Mouse (Mus musculus): ENCODE measurements at regions not wholly inside any gene's neighbourhood (a gene's known extent, or its start where the extent isn't known, plus 50 kb on each side); places are given as distances from the start of the nearest gene placed in this dataset.

DNA sequence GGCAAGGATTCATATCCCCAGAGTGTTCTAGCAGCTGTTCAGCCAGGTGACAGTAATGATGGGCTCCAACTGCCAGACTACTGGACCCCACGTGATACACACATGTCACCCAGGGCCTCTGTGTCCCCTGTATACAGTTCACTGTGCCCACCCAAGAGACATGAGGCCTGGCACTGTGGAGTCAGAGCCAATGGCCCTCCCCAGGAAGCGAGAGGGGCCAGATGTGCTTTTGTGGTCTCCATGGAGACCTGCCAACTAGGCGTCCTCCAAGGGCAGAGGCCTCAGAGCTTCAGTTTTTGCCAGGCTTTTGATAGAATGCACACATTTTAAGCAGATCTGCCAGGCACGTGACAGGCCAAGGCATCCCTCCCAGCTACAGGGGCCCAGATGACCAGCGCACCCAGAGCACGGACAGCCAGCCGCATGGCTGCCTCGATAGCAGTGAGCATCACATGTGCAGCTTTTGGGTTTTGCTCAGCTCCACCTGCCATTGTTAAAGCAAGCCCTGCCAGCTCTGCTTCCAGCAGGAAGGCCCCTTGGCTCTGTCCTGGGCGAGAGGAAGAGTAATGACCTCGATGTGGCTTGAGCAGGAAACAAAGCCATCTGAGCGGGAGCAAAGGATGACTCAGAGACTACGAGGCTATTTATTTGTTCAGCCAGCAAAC lies 198.1 kb upstream of the Sulf2 start:
- peak; percentile 48 for DNase-seq (ENCODE audit: low spot score)

DNA sequence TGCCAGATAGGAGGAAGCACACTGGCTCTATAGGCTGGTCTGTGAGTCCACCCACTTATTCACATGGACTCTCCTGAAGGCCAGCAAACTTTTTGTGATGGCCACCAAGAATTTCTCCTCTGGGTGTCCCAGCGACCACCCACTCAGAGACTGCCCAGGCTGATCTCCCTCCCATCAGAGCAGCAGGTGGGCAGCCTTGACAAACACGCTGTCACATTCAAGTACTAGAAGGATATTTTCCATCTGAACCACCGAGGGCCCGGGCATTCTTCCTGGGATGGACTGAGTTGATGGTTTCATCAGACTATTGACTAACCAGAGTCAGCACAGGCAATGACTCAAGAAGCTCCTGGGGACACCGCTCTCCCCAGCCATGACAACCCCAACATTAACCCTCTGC lies 196.5 kb upstream of the Sulf2 start:
- DNase-seq (ENCODE audit: low spot score): no peak

DNA sequence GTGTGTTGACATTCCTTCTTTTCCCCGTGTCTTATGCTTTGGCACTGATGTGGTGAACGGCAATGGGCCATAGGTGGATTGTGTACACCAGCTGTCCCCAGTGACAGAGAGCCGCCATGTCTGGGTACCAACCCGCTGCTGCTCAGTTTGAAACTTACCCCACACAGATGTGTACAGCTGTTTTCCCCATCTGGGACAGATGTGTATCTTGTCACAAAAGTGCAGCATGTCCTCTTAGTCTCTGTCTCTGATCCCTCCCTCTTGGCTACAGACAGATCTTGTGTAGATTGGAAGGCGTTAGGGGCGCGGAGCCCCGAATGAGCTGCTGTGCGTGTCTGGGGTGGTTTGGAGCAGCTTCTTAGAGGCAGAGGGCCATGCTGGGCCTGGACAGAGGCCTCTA lies 196.1 kb upstream of the Sulf2 start:
- DNase-seq (ENCODE audit: low spot score): no peak

DNA sequence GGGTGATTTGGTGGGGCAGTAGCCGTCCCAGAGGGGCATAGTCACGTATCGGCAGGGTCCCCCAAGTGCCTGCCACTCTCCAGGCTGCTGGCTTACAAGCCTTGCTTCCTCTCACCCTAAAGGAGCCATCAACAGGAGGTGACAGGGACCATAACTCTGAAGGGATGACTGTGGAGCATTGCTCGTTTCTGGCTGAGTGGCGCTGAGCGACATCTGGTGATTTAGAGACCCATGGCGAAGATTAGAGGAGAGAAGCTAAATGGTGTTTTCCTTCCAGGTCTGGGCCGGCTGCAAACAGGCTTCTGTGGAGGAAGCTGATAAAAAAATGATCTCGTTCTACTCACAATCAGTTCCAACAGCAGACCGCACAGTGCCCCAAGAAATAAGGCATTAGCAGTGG lies 193.2 kb upstream of the Sulf2 start:
- DNase-seq (ENCODE audit: low spot score): no peak

DNA sequence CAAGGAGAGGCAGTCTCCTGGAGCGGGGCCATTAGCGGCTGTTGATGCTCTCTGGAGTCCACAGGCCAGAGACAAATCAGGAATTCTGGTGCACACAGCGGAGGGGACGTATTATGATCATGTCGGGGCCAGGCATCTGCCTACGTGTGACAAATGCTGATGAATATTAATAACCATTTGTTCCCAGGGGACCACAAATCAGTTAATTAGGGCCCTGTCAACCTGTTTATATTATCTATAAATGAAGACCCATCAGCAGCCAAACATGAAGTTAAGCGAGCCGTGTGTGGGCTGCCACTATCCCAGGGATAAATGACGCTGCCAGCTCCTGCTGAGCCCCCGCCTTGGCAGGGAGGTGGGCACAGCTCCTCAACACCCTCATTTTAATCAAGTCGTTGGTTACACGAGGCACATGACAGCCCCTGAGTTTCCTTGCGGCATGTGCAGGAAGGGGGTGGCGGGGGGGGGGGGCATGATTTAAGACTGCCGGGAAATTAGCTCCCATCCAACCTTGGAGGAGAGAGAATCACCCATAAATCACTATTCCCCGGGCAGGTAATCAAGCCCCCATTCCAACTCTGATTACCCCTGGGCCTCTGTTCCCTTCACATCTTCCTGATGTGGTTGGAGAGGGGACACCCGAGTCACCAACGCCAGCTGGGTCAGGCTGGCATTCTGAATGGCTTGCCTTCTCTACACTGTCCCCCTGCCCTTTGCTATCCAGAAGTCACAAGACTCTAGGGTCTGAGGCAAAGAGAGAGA lies 191.1 kb upstream of the Sulf2 start:
- no peak for DNase-seq (ENCODE audit: low spot score)

DNA sequence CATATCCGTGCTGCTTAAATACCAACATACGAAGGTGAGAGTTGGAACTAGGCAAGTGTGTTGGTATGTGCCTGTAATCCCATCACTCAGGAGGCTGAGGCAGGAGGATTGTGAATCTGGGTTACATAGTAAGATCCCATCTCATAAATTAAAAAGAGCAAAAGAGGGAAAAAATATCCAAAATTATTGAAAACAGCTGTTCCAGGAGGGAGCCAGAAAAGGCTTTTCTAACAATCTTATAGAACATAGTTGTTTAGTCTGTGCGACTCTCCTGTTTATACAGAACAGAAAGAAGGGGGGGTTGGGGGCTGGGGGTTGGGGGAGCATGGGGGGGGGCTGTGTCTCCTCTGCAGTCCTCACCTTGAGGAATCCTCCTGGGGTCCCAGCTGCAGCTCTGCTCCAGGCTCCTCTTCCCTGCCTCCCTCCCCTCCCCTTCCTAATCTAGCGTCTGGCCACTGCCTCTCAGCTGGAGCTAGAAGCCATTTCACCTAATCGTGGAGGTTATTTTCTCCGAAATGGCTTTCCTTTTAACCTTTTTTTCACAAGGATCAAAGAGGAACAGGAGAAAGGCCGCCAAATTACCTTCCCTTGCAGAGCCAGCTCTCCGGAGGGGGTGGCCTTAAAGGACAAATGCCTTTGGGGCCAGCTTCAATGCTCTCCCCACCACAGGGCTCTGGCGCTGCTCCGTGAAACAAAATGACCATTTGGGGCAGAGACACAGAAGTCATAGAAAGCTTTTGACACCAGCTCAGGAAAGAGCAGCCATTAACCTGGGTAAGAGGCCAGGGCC lies 188.3 kb upstream of the Sulf2 start:
- no peak for DNase-seq (ENCODE audit: low spot score)

DNA sequence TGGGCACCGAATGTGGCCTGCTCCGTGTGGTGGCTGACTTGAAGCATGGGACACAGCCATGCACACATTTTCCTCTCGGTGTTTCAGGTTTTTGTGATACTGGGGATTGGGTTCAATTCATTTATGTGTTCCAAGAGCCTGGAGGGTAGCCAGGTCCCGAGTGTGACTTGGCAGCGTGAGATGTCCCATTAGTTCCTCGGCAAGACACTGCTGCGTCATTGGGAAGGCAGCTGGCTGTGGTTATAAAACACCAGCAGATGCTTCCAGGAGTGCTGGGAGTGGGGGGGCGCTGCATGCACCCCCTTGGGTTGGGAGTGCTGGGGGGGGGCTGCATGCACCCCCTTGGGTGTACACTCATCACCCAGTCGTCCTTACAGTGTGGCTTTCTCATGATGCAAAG lies 186.9 kb upstream of the Sulf2 start:
- no peak for DNase-seq (ENCODE audit: low spot score)

DNA sequence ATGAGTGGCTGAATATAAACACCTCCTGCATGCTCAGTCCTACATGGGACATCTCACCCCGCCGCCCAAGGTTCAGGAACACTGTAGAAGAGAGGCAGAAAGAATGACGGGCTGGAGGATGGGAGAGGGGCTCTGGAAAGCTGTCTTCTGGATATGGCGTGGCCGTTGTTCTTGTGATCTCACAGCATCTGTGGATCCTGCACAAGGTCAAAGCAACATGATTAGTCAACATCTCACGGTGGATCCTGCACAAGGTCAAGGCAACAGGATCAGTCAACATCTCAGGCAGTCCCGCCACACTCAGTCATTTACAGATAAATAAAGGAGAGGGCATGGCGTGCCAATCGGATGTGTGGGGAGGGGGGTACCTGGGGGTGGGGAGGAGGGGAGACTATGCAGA lies 184.7 kb upstream of the Sulf2 start:
- no peak for DNase-seq (ENCODE audit: low spot score)

DNA sequence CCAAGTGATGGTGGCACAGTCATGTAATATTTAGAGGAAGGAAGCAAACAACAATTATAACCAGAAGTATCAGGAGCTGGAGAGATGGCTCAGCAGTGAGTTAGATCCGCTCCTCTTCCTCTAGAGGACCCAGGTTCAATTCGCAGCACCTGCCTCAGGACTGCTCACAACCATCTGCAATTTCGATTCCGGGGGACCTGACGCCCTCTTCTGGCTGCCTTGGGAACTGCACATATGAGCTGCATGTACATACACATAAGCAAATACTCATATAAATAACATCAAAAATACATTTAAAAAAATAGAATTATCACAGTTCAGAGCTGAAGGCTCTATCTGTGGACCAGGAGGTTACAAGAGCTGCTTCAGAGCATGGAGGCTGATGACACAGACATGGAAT lies 184.0 kb upstream of the Sulf2 start:
- no peak for DNase-seq (ENCODE audit: low spot score)

DNA sequence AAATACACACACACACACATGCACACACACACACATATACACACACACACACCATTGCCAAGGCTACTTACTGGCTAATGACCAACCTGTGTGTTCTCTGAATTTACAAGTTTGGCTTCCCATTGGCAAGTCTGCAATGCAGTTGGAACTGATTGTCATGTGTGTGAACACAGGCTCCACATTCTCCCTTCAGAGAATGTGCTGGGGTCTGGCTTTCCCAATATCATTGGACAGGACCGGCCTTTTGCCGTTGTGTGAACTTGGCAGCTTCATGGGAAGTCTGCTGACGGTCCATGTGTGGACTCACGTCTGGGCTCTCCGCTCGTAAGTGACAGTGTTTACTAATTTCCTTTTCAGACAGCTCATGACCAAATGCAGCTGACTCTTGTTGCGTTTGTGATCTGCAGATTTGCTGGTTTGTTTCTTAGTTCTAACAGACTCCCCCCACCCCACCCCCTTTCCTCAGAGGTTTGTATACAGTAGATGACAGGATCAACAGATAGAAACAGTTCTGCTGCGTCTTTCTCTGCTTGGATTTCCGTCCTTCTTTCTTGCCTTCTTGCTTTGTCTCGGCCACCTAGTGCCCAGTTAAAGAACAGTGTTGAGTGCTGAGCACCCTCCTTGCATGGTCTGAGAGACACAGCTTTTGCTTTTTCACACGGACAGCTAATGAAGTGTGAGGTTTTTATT lies 183.1 kb upstream of the Sulf2 start:
- no peak for DNase-seq (ENCODE audit: low spot score)

DNA sequence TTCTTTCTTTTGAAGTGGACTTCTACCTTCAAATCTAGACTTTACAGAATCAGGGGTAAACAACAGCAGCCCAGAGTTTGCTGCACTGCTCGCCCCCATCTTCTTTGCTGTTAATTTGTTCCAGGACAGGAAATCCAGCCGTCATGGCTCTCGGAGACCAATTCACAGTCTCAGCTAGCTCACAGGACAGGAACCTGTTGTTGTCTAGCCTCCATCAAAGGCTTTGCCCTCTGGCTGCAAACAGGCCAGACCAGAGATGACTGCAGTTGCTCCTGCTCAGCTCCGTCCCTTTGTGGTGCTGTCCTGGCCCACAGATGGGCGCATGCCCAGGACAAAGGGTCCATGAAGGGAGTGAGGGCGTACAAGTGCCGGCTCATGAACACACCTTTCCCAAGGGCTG lies 182.2 kb upstream of the Sulf2 start:
- DNase-seq (ENCODE audit: low spot score): no peak

DNA sequence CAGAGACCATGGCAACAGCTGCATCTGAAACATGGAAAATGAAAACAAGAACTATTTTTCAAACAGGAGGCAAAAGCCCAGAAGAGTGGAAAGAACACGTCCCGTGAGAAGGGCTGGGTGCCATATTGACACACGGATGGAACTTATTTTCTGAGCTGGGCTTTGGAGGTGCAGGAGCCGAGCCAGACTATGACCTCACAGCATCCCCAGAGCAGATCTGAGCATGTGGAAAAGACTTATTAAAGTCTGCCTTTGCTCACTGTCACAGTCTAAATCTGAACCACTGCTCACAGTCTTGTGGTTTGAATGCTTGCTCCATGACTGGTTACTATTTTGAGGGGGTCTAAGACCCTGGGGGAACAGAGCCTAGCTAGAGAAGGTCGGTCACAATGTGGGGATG lies 180.2 kb upstream of the Sulf2 start:
- no peak for DNase-seq (ENCODE audit: low spot score)

DNA sequence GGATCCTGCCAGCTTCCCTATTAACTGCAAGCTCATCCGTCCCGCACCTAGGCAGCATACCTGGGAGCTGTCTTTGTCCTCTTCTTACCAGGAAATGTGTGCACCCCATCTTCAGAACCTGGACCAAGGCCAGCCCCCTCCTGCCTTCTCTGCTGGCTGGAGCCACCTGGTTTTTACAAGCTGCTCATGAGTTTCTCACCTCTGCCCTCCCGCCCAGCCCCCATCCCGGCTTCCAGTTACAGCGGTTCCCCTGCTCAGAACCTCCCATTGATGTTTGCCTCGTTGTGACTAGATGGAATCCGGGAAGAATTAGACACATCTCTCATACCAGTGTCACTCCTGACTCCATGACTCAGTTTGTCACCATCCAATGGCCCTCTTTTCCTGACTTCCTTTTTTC lies 179.1 kb upstream of the Sulf2 start:
- no peak for DNase-seq (ENCODE audit: low spot score)

DNA sequence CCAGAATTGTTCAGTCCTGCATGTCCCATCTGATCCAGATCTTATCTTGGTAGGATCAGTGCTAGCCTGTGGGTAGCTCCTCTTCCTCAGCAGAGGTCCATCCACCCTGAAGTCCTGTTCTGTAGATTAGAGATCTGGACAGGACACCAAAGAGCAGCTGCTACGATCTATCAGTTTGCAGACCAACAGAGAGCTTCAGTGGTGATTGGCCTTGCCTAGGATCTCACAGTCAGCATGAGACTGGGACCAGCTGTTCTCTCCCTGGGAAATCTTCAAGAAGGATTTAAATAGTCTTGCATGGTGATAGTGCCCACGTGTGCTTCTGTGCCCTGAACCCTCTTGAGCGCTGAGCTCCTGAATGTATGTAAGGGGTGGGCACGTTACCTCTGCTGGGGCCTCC lies 178.4 kb upstream of the Sulf2 start:
- DNase-seq (ENCODE audit: low spot score): no peak

DNA sequence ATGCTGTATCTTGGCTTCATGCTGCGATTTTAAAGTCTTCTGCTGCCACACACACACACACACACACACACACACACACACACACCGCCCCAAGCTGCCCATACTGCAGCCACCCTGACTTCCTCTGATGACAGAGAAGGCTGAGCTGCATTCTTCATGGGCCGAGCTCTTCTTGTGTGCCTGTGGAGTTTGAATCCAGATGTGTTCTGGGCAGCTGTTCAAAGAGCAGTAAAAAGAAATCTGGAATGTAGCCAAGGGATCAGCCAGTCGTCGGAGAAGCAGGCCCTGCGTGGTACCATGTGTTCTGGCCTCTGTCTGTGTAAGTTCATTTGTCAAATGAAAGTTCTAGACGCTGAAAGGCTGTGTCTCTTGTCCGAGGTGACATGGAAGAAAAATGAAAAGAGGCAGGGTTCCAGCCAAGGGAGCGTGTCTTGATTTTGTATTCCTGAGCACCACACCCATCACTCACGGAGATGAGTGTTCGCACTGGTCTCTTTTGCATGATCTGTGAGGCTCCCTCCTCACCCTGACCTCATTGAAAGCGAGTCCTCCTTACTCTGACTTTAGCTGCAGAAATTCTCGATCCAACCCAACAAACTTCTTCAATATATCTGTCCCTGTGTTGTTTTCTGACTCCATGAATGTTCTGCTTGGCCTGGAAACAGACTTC lies 177.4 kb upstream of the Sulf2 start:
- no peak for DNase-seq (ENCODE audit: low spot score)

DNA sequence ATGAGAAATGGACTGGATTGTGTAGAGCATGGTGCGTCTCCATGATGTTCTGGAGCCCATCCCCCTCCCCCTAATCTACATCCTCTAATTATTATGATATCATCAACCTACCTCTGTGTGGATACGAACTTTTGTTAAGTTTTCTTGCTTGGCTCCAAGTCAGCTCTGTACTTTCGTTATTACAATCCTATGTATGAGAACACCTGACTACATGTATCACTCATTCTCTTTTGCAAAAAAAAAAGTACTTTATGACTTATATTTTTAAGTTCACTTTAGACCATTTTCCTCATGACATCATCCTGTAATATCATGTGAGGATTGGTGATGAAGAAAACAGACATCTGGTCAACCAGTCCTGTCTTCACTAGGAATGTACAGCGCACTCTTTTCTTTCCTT lies 175.7 kb upstream of the Sulf2 start:
- no peak for DNase-seq (ENCODE audit: low spot score)

DNA sequence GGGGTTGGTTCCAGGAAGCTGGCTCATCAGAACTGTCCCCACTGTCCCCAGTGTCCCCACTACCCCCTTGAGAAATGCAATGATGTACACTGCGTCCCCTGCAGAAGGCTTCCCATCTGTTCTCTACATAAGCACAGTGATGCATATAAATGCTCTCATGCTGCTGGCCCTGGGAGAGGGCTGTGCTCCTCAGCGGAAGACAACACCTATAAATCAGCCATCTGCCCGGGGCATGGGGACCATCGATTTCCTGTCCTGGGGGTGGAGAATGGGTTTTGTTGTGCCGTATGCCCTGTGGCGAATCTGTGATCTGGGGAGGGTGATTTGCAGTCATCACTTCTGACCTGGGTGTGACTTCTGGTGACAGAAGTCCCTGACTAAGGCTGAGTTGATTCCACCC lies 174.9 kb upstream of the Sulf2 start:
- DNase-seq (ENCODE audit: low spot score): no peak

DNA sequence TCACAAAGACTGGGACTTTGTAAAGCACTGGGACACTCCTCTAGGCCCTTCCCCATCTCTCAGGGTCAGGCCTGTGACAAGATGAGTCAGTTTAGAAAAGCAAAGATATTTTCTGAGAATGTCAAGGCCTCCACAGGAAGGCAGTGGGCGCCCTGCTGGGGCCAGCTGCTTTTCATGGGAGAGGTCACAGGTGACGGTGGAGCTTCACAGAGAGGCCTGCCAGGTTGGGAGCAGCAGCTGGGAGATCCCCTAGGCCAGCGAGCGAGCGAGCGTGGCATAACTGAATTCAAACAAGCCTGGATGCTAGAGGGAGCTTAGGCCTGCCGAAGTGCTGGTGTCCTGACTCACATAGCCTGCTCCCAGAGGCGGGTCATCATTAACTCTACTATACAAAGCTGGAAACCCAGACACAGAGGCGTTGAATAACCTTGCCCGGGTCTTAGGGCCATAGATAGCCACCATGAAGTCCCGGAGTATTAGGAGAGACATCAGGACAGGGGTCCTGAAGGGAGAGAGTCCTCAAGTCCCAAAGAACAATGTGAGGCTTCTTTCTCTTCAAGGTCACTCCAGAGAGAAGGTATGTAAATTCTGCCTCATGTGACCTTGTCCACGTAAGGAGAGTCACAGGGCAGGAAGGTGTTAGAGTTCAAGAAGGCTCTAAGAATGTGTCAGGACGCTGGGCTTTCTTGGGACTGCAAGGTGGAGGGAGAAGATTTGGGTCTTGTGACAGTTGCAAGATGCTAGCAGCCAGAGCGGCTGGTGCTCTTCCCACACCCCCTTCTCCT lies 174.3 kb upstream of the Sulf2 start:
- peak; percentile 36 for DNase-seq (ENCODE audit: low spot score)

DNA sequence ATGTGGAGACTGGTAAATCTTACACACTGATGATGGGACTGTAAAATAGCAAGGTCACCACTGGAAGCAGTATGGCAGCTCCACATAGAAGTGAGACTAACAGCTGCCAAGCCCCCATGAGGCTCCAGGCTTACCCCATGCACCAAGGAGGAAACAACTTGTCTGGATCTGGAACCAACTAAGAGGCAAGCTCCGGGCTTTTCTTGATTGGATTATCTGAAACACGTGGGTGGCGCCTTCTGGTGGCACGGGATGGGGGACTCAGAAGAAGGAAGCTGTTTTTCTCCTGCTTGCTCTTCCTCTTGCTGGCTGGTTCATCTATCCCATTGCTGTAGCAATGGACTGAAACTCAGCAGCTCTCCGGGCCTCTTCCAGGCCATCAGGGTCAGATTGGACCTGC lies 171.5 kb upstream of the Sulf2 start:
- DNase-seq (ENCODE audit: low spot score): no peak

DNA sequence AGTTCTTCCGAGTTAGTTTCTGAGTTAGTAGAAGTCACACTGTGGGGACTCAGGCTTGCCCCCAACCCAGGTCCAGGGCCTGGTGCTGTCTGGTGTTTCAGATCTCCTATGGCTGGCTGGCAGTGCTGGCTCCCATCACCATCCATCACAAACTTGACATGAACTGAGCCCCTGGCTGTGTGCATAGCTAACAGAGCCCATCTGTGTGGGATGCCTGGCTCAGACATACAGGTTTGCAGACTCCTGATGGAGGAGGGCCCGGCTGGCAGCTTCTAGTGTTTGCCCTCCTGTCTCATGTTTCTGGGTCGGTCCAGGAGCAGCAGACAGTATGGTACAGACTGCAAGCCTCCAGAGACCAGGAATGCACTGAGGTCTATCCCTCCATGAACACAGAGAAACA lies 169.5 kb upstream of the Sulf2 start:
- DNase-seq (ENCODE audit: low spot score): no peak

DNA sequence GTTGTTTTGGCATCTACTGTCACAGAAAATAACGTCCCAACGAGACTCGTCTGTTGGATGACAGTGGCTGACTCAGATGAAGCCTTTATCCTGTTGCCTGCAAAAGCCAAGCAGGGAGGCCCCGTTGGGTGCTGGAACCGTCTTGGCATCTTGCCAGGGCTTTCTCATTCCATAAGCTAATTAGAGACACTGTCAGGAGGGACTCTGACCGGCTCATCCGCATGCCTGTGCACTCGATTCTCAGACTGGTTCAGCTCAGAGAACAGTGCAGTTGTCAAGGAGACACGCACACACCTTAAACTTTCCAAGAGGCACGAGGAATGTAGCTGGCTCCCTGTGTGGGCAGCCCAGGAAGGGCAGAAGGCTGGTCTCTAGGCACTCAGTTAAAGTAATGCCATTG lies 169.0 kb upstream of the Sulf2 start:
- no peak for DNase-seq (ENCODE audit: low spot score)

All from ovary, adult 18-20 months (tissue).